Mouse (Mus musculus): ENCODE measurements around the gene S1pr5.

- TF ChIP-seq EP300 (optimal IDR thresholded peaks at IDR 0.05): no peak
- no peak for TF ChIP-seq CTCF (IDR thresholded peaks at IDR 0.05; ENCODE audit: low read depth)
These were observed 42.3 kb upstream of the S1pr5 start for GRCm38 (mm10) chr9:21290589-21290988.

Measured in stomach, postnatal 0 days (tissue).